Mouse (Mus musculus) neutrophil, adult 5-6 weeks (primary cell): ENCODE measurements around the gene Vmn2r120. TPM values are rescaled to one million over a fixed set of nuclear protein-coding genes. Genes with fewer than 3 reads are reported as not detected.
"Not testable (repeated sequence)": the region's sequence is repeated elsewhere in the genome, so short reads cannot be mapped to it uniquely, and the experiment has no call there.

Source experiments
- ATAC-seq: fragments of 151-379, 151-347 bp; 2 replicates; pipeline ENCODE4 v1.8.0; 2017; ENCODE audit warnings: mild to moderate bottlenecking, moderate TSS enrichment; ENCODE audit not compliant: insufficient number of reproducible peaks, poor library complexity, low FRiP score, severe bottlenecking; ENCODE audit errors: extremely low read depth
- total RNA-seq: library from RNA; stranded (forward); fragments of 200-1000 nt; gene quantifications from 2 replicates; pipeline ENCODE4 v1.2.3, GENCODE M21; 2017

Gene Vmn2r120
- under 0.01 and 0.12 TPM in 2 replicates for total RNA-seq

DNA sequence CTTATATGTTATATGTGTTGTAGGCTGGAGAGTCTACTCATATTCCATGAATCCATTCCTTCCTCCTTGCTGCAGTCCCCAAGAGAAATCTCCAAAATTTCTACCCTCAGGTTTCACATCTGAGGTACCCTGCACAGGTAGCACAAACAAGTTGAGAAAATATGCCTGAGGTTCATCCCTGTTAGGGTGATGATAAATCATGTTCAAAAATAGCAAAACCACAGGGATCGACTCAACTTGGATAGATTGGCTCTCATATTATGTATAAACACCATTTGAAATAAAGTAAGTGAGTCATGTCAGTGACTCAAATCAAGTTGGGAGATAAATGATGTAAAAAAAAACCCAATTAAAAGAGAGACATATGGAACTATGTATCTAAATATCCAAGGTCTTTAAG is at the start of gene Vmn2r120:
Vmn2r120 (minus strand) TSS at position 101 of the 400 bp plus-strand sequence.
- ATAC-seq = no peak

DNA sequence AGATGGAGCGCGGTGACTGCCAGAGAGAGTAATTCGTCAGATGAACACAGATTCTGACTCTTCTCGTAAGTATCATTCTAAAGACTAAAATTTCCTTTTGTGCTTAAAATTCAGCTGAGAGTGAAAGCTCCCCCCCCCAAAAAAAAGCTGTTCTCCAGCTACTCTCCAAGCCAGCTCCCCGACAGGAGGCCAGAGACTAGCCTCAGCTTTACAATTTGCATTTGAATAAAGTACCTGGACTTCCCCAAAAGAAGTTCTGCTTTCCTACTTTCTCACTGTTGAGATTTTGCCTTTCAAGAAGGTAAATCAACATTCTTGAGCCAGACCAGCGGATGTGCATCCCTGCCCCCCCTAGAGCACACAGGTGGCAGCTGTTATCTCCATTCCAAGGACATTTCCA is 42.0 kb upstream of the Vmn2r120 start:
- not testable (repeated sequence) for ATAC-seq

DNA sequence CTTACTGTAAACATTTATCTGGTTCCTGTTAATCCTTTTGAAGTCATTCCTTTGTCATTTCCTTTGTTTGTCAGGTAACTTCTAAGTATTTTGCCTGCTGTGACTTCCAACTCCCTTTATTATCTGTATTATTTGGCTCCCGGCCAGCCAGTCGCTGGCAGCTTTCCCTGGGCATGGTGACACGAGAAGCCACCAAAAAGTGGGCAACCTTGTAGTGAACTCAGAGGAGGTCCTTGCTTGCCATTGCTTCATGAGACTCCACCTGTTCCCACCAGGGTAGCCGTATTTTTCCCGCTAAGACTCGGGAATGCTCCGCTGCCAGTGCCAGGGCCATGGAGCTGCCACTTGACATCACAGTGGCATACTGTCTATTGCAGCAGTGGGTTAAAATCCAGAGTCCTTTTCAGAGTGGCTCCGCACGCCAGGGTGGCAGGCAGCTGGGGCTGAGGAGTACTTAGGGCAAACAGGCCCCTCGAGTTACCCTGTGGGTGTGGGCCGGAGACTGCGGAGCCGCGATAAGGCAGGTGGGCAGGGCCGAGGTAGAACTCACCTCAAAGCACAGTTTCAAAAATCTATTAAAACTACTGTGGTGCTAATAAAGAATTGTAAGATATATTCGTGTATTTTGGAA is 28.9 kb upstream of the Vmn2r120 start:
- ATAC-seq = no peak

Other genes starting within 250 kb of the Vmn2r120 start
- gene Adgre1, start 186.8 kb downstream of the Vmn2r120 start, total RNA-seq = 62.1 and 63.0 TPM in 2 replicates
- not detected in 2 replicates for gene Gm21834, start 196.7 kb upstream of the Vmn2r120 start, total RNA-seq
- not detected in 2 replicates for gene Cntnap5c, start 224.1 kb upstream of the Vmn2r120 start, total RNA-seq